ENCODE assay signal across 27 mouse cellular contexts in genomic region chr16:33127052-33127451, GRCm38 (mm10). TPM values are rescaled to one million over a fixed set of nuclear protein-coding genes. Genes with fewer than 3 reads are reported as not detected.
DNase-seq lines count a peak whose midpoint lies in the region; ATAC-seq and TF ChIP-seq lines count a peak whose summit lies in the region.
"Had no signal": no experiment of that assay in that cellular context is flagged by ENCODE, and none has a peak within 500 bp of the region (broad histone marks: within the 10 kb centered on the region; RNA-seq: fewer than 3 reads in every experiment).

No protein-coding gene starts in this region.

- no peak overlapping the region for H3K9ac ChIP-seq in intestine, embryonic 16.5 days (ENCODE audit: low read depth, low read length)
- no peak overlapping the region for H3K9ac ChIP-seq in stomach, embryonic 15.5 days
- no peak overlapping the region for H3K9ac ChIP-seq in forebrain, embryonic 11.5 days (ENCODE audit: low read length)
- H3K9ac ChIP-seq: embryonic facial prominence, embryonic 12.5 days; forebrain, embryonic 15.5 days; kidney, embryonic 15.5 days; liver, embryonic 13.5 days; lung, embryonic 14.5 days; neural tube, embryonic 13.5 days had no signal

- peak; percentile 22 for DNase-seq in gastrocnemius, adult 2 months
- no peak for DNase-seq in gastrocnemius, adult 18-20 months (ENCODE audit: low spot score)
- peak; percentile 60 for DNase-seq in left cerebral cortex, postnatal 4 days
- no peak for DNase-seq in left cerebral cortex, adult 18-20 months (ENCODE audit: low spot score in 2 of 2)
- DNase-seq in forebrain, embryonic 11.5 days (ENCODE audit: low spot score), result no peak
- DNase-seq in Muller cell, postnatal 12 days (ENCODE audit: inconsistent ontology term), result no peak
- DNase-seq: cerebellum, adult 11-12 months; heart, adult 11 months; kidney, adult 11 months; liver, embryonic 13.5 days; lung, embryonic 14.5 days; lung, postnatal 36 days; midbrain, embryonic 14.5 days; retina, postnatal 1 day; right cerebral cortex, postnatal 25 days; thymus, adult 2 months had no signal

- no peaks in the 10 kb centered on the region for H3K9me3 ChIP-seq in intestine, embryonic 16.5 days (ENCODE audit: control insufficient read depth, low read length)
- H3K9me3 ChIP-seq in stomach, embryonic 15.5 days, result no peaks in the 10 kb centered on the region
- H3K9me3 ChIP-seq in forebrain, embryonic 11.5 days (ENCODE audit: control insufficient read depth, low read length), result no peaks in the 10 kb centered on the region
- H3K9me3 ChIP-seq: embryonic facial prominence, embryonic 12.5 days; forebrain, embryonic 15.5 days; hindbrain, embryonic 10.5 days; kidney, embryonic 15.5 days; liver, embryonic 13.5 days; neural tube, embryonic 13.5 days had no signal

- intact Hi-C loops in gastrocnemius, adult 2 months (cut with DNase I), result no loop called here
- intact Hi-C loops in left cerebral cortex, postnatal 4 days (cut with DNase I), result no loop called here

- H3K27me3 ChIP-seq in intestine, embryonic 16.5 days (replicated peaks; ENCODE audit: control insufficient read depth, insufficient read depth, low read length), result no peaks in the 10 kb centered on the region
- H3K27me3 ChIP-seq in stomach, embryonic 15.5 days (replicated peaks), result no peaks in the 10 kb centered on the region
- H3K27me3 ChIP-seq in forebrain, embryonic 11.5 days (ENCODE audit: control insufficient read depth, insufficient read depth, low read length), result no peaks in the 10 kb centered on the region
- H3K27me3 ChIP-seq: embryonic facial prominence, embryonic 12.5 days; forebrain, embryonic 15.5 days; kidney, embryonic 15.5 days; liver, embryonic 13.5 days; neural tube, embryonic 13.5 days; Patski had no signal

- ATAC-seq in intestine, embryonic 16.5 days, result peak; percentile 52; the same call in 1 of the 2 replicates
- ATAC-seq in stomach, embryonic 15.5 days (ENCODE audit: insufficient read depth, low FRiP score, low read depth), result 0 out of 2 replicates have a peak, but pooled peaks have one; percentile 38
- ATAC-seq in forebrain, embryonic 11.5 days (replicated peaks; ENCODE audit: low FRiP score), result no peak
- ATAC-seq: forebrain, embryonic 15.5 days; Patski had no signal

- 52% methylated on average over 6 of the region's 6 CpGs for WGBS in intestine, embryonic 16.5 days
- 64% methylated on average over 6 of the region's 6 CpGs for WGBS in stomach, embryonic 15.5 days
- WGBS in forebrain, embryonic 11.5 days, result 83% methylated on average over 6 of the region's 6 CpGs

- no peak for TF ChIP-seq CTCF in gastrocnemius, adult 2 months (IDR thresholded peaks at IDR 0.05)

- H3K4me1 ChIP-seq in intestine, embryonic 16.5 days (ENCODE audit: control insufficient read depth, insufficient read depth, low read length), result peaks cover 9% of the 10 kb centered on the region
- H3K4me1 ChIP-seq in stomach, embryonic 15.5 days, result 0 out of 2 replicates have a peak, but pooled peaks cover 4% of the 10 kb centered on the region
- H3K4me1 ChIP-seq in forebrain, embryonic 11.5 days (replicated peaks; ENCODE audit: control insufficient read depth, insufficient read depth, low read length), result no peaks in the 10 kb centered on the region
- H3K4me1 ChIP-seq: hindbrain, embryonic 10.5 days had no signal

- no peak overlapping the region for H3K27ac ChIP-seq in gastrocnemius, adult 2 months
- 0 out of 2 replicates have a peak overlapping the region, but pooled peaks have one; percentile 27 for H3K27ac ChIP-seq in intestine, embryonic 16.5 days (ENCODE audit: low read length)
- peak overlapping the region; percentile 63; the same call in 1 of the 2 replicates for H3K27ac ChIP-seq in stomach, embryonic 15.5 days
- H3K27ac ChIP-seq in forebrain, embryonic 11.5 days (ENCODE audit: low read depth, low read length), result no peak overlapping the region
- H3K27ac ChIP-seq: embryonic facial prominence, embryonic 12.5 days; forebrain, embryonic 15.5 days; hindbrain, embryonic 10.5 days; kidney, embryonic 15.5 days; left cerebral cortex, adult 2 months; liver, embryonic 13.5 days; neural tube, embryonic 13.5 days had no signal

- H3K36me3 ChIP-seq in intestine, embryonic 16.5 days (ENCODE audit: control insufficient read depth, insufficient read depth, low read length), result no peaks in the 10 kb centered on the region
- no peaks in the 10 kb centered on the region for H3K36me3 ChIP-seq in stomach, embryonic 15.5 days
- no peaks in the 10 kb centered on the region for H3K36me3 ChIP-seq in forebrain, embryonic 11.5 days (ENCODE audit: control insufficient read depth, insufficient read depth, low read length)
- H3K36me3 ChIP-seq: embryonic facial prominence, embryonic 12.5 days; forebrain, embryonic 15.5 days; liver, embryonic 13.5 days had no signal

- no peak overlapping the region for H3K4me2 ChIP-seq in intestine, embryonic 16.5 days (ENCODE audit: low read depth, low read length)
- H3K4me2 ChIP-seq in stomach, embryonic 15.5 days, result no peak overlapping the region
- no peak overlapping the region for H3K4me2 ChIP-seq in forebrain, embryonic 11.5 days (ENCODE audit: low read depth, low read length, severe bottlenecking)
- H3K4me2 ChIP-seq: embryonic facial prominence, embryonic 12.5 days; forebrain, embryonic 15.5 days; heart, embryonic 11.5 days; kidney, embryonic 15.5 days; liver, embryonic 13.5 days; lung, embryonic 14.5 days; neural tube, embryonic 13.5 days had no signal

- no peak overlapping the region for H3K4me3 ChIP-seq in gastrocnemius, adult 2 months
- no peak overlapping the region for H3K4me3 ChIP-seq in intestine, embryonic 16.5 days (ENCODE audit: low read length)
- H3K4me3 ChIP-seq in stomach, embryonic 15.5 days (replicated peaks), result no peak overlapping the region
- H3K4me3 ChIP-seq in forebrain, embryonic 11.5 days (ENCODE audit: low read depth, low read length), result no peak overlapping the region
- H3K4me3 ChIP-seq: embryonic facial prominence, embryonic 12.5 days; forebrain, embryonic 15.5 days; hindbrain, embryonic 10.5 days; kidney, embryonic 15.5 days; left cerebral cortex, adult 2 months; liver, embryonic 13.5 days; myocyte; neural tube, embryonic 13.5 days had no signal

RNA-seq across cellular contexts. Expression of gene Osbpl11, which starts 57.8 kb away (rescaled TPM):
- 10 to 100 TPM; 15.5 to 15.6 TPM for total RNA-seq in gastrocnemius, adult 2 months (2021)
- total RNA-seq in gastrocnemius, adult 18-20 months (2021), result 10 to 100 TPM; 14.0 to 14.9 TPM
- 10 to 100 TPM; 26.8 to 27.4 TPM for total RNA-seq in left cerebral cortex, postnatal 4 days (2021)
- 10 to 100 TPM; 17.5 to 18.0 TPM for total RNA-seq in left cerebral cortex, adult 18-20 months (2021)
- 8.8 and 9.4 TPM in 2 replicates for polyA plus RNA-seq in intestine, embryonic 16.5 days (2015; fragmentation: Nextera tagmentation; extraction: Ambion mirVana)
- polyA plus RNA-seq in stomach, embryonic 15.5 days (2015; fragmentation: Nextera tagmentation; extraction: Ambion mirVana), result 14.9 and 16.6 TPM in 2 replicates
- polyA plus RNA-seq in forebrain, embryonic 11.5 days (2014; fragmentation: Nextera tagmentation; extraction: Ambion mirVana), result 26.2 and 26.7 TPM in 2 replicates

Comparison
In these comparisons a context has a peak if more than half of its experiments do, and no peak if none do; other contexts are left out.
1. DNase-seq: peak in gastrocnemius, adult 2 months (single experiment) and left cerebral cortex, postnatal 4 days (single experiment); none in gastrocnemius, adult 18-20 months (single experiment), left cerebral cortex, adult 18-20 months (0 of 2), forebrain, embryonic 11.5 days (single experiment) and Muller cell, postnatal 12 days (single experiment).
2. H3K27ac ChIP-seq: peak in intestine, embryonic 16.5 days (single experiment) and stomach, embryonic 15.5 days (single experiment); none in gastrocnemius, adult 2 months (single experiment) and forebrain, embryonic 11.5 days (single experiment).